Mouse (Mus musculus) hindbrain, embryonic 12.5 days (tissue): Measurements from ENCODE around the gene Nmt1. TPM values are rescaled to one million over a fixed set of nuclear protein-coding genes. Genes with fewer than 3 reads are reported as not detected.

Source experiments
- ATAC-seq: fragments of 200-750 bp; cut with Nextera tagmentation; 2 replicates; pipeline ENCODE4 v1.8.0; 2017; ENCODE audit warnings: moderate TSS enrichment; ENCODE audit not compliant: low FRiP score
- H3K27ac ChIP-seq: fragments of 300-500 bp; sonication (generic); 2 replicates; pipeline ENCODE4 v1.5.1; 2016; ENCODE audit warnings: mild to moderate bottlenecking
- H3K27me3 ChIP-seq: fragments of 300-500 bp; sonication (generic); 2 replicates; pipeline ENCODE4 v1.6.1; 2016; ENCODE audit warnings: mild to moderate bottlenecking
- H3K36me3 ChIP-seq: fragments of 300-500 bp; sonication (generic); 2 replicates; pipeline ENCODE4 v1.6.1; 2016; ENCODE audit warnings: mild to moderate bottlenecking
- H3K4me1 ChIP-seq: fragments of 300-500 bp; sonication (generic); 2 replicates; pipeline ENCODE4 v1.6.1; 2016
- H3K4me2 ChIP-seq: fragments of 300-500 bp; sonication (generic); replicated peaks from 2 replicates; pipeline ENCODE4 v1.6.1; 2016; ENCODE audit warnings: mild to moderate bottlenecking
- H3K4me3 ChIP-seq: fragments of 300-500 bp; sonication (generic); 2 replicates; pipeline ENCODE4 v1.5.1; 2016; ENCODE audit warnings: mild to moderate bottlenecking
- H3K9ac ChIP-seq: fragments of 300-500 bp; sonication (generic); 2 replicates; pipeline ENCODE4 v1.6.1; 2016; ENCODE audit warnings: mild to moderate bottlenecking, moderate library complexity
- H3K9me3 ChIP-seq: fragments of 300-500 bp; sonication (generic); replicated peaks from 2 replicates; pipeline ENCODE4 v1.6.1; 2016; ENCODE audit warnings: mild to moderate bottlenecking
- WGBS: fragments of 180-500 bp; shearing (Covaris S2); methylation state at CpG from one replicate; pipeline ENCODE4 v1.1.7; 2016; 5-methylcytosine and 5-hydroxymethylcytosine counted together
- polyA plus RNA-seq: library from polyadenylated mRNA; unstranded; fragments of >200 nt; fragmentation: Nextera tagmentation; extraction: Ambion mirVana; gene quantifications from 2 replicates; pipeline ENCODE4 v1.2.1, GENCODE M21; 2016

Gene Nmt1
- polyA plus RNA-seq, 1 experiment from 2014 or later, result 40.3 TPM

DNA sequence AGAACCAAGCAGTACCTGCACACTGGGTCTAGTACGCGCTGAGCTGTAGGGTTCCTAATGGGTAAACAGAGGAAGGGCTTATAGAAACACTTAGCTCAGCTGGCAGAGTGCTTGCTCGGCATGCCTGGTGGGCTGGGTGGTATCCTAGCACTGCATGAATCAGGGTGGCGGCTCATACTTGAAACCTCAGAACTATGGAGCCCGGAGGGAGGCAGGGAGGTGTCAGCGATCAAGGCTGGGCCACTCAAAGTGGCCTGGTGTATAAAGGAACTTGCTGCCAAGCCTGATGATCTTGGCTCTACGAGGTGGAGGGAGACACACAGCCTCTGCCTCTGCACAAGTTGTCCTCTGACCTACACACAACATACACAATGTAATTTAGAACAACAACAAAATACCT is 19.4 kb upstream of the Nmt1 start:
- H3K27ac ChIP-seq, result no peak overlapping the region
- H3K9me3 ChIP-seq, result no peaks in the 10 kb centered on the region
- peaks cover 23% of the 10 kb centered on the region for H3K36me3 ChIP-seq
- H3K9ac ChIP-seq, result no peak overlapping the region
- H3K4me3 ChIP-seq, result no peak overlapping the region
- no peaks in the 10 kb centered on the region; the same call in 1 of the 2 replicates for H3K4me1 ChIP-seq
- ATAC-seq, result no peak
- H3K27me3 ChIP-seq, result no peaks in the 10 kb centered on the region
- no peak overlapping the region for H3K4me2 ChIP-seq
- WGBS, result 83% methylated on average over 7 of the region's 7 CpGs

DNA sequence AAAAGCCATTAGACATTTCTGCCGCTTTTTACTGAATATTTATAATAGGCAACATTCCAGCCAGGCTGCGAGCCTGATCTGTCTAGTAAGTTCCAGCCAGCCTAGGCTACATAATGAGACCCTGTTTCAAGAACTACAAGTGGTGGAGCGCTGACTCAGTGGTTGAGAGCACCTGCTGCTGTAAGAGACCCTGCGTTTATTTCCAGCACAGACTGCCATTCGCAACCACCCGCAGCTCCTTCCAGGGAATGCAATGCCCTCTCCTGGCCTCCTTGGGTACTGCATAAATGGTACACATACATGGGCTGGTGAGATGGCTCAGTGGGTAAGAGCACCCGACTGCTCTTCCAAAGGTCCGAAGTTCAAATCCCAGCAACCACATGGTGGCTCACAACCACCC is 18.8 kb upstream of the Nmt1 start:
- Histone ChIP-seq H3K4me3 (no peak overlapping the region), H3K9ac (no peak overlapping the region)
- 93% methylated on average over 8 of the region's 8 CpGs for WGBS

DNA sequence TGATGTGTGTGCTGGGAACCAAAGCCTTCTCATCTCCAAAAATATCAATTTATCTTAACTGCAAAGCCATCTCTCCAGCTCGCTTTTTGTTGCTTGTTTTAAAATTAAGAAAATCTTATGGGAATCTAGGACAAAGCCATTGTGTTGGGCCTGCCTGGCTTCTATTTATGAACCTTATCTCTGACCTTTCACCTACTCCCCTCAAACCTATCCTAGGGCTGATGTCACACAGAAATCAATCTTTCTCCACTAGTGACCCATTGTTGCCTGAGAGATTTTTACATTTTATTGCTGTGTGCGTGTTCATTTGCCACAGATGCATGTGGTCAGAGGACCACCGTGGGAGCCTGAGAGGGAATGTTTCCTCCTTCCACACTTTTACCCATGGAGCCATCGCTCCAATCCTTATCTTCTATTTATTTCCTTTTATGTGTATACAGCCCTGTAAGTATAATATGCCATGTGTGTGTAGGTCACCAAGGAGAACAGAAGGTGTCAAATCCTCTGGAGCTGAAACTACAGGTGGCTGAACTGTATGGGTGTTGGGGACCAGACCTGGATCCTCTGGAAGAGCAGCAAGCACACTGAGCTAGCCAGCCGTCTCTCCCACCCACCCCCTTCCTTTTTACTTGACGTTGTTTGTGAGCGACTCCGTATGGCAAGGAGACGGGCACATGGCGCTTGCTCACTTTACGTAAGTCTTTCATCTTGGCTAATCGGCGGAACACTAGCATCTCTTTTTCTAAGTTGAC is 17.4 kb upstream of the Nmt1 start:
- H3K9ac ChIP-seq, result no peak overlapping the region
- H3K4me3 ChIP-seq, result no peak overlapping the region
- H3K36me3 ChIP-seq, result peaks cover 25% of the 10 kb centered on the region; the same call in 1 of the 2 replicates
- H3K9me3 ChIP-seq, result no peaks in the 10 kb centered on the region
- H3K4me1 ChIP-seq, result peaks cover 8% of the 10 kb centered on the region
- no peaks in the 10 kb centered on the region for H3K27me3 ChIP-seq
- no peak for ATAC-seq
- H3K4me2 ChIP-seq, result no peak overlapping the region
- WGBS, result 89% methylated on average over 13 of the region's 13 CpGs
- no peak overlapping the region for H3K27ac ChIP-seq

More for the DNA sequence above, 18.8 kb upstream of the Nmt1 start:
- H3K4me1 ChIP-seq, result no peaks in the 10 kb centered on the region; the same call in 1 of the 2 replicates
- H3K27ac ChIP-seq, result no peak overlapping the region
- peaks cover 25% of the 10 kb centered on the region for H3K36me3 ChIP-seq
- no peak overlapping the region for H3K4me2 ChIP-seq
- H3K9me3 ChIP-seq, result no peaks in the 10 kb centered on the region
- H3K27me3 ChIP-seq, result no peaks in the 10 kb centered on the region
- ATAC-seq, result no peak

- no peaks in the 10 kb centered on the region for H3K9me3 ChIP-seq
- 98% methylated on average over 2 of the region's 2 CpGs for WGBS
- no peak overlapping the region for H3K27ac ChIP-seq
- ATAC-seq, result no peak
- H3K4me1 ChIP-seq, result peaks cover 13% of the 10 kb centered on the region
- peaks cover 25% of the 10 kb centered on the region; the same call in 1 of the 2 replicates for H3K36me3 ChIP-seq
- H3K4me3 ChIP-seq, result no peak overlapping the region
- no peak overlapping the region for H3K9ac ChIP-seq
- H3K4me2 ChIP-seq, result no peak overlapping the region
- no peaks in the 10 kb centered on the region for H3K27me3 ChIP-seq
Observed at GRCm38 (mm10) chr11:103011206-103011497, 16.8 kb upstream of the Nmt1 start.

- WGBS, result 49% methylated on average over 27 of the region's 27 CpGs
- Histone ChIP-seq H3K27ac (peak overlapping the region; percentile 94), H3K27me3 (no peaks in the 10 kb centered on the region), H3K4me1 (peaks cover 14% of the 10 kb centered on the region), H3K4me2 (peak overlapping the region; percentile 73), H3K36me3 (peaks cover 13% of the 10 kb centered on the region; the same call in 1 of the 2 replicates), H3K4me3 (peak overlapping the region; percentile 80), H3K9me3 (no peaks in the 10 kb centered on the region), H3K9ac (peak overlapping the region; percentile 88)
- ATAC-seq, result 0 out of 2 replicates have a peak, but pooled peaks have one; percentile 20
Observed at GRCm38 (mm10) chr11:103015881-103016825, 11.8 kb upstream of the Nmt1 start.

- Histone ChIP-seq H3K9me3 (no peaks in the 10 kb centered on the region), H3K4me1 (peaks cover 14% of the 10 kb centered on the region), H3K4me3 (peak overlapping the region; percentile 80), H3K27me3 (no peaks in the 10 kb centered on the region), H3K9ac (peak overlapping the region; percentile 88), H3K36me3 (peaks cover 13% of the 10 kb centered on the region; the same call in 1 of the 2 replicates), H3K27ac (peak overlapping the region; percentile 94), H3K4me2 (peak overlapping the region; percentile 73)
- peak; percentile 96 for ATAC-seq
- 0% methylated on average over 41 of the region's 41 CpGs for WGBS
Observed at GRCm38 (mm10) chr11:103016930-103017329, 11.1 kb upstream of the Nmt1 start.

DNA sequence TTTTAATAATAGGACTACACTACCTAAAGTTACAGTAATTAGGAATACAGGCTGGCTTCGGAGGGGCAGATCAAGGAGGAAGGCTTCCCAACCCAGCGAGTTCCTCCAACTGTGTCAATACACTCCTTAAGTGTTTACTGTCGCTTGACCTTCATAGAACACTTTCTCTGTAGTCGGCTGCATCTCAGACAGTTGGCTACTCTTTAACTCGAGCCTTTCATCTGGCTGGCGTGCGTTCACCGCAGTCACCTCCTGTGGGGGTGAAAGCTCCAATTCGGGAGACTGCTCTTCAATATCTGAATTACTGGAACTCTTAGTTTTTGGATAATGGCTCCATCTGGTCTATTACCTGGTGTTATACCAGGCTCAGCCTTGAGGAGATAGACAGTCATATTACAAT is 10.3 kb upstream of the Nmt1 start:
- H3K4me2 ChIP-seq, result no peak overlapping the region
- H3K4me1 ChIP-seq, result peaks cover 14% of the 10 kb centered on the region
- H3K27ac ChIP-seq, result no peak overlapping the region
- peaks cover 11% of the 10 kb centered on the region; the same call in 1 of the 2 replicates for H3K36me3 ChIP-seq
- 53% methylated on average over 9 of the region's 9 CpGs for WGBS
- H3K4me3 ChIP-seq, result no peak overlapping the region
- no peaks in the 10 kb centered on the region for H3K9me3 ChIP-seq
- H3K27me3 ChIP-seq, result no peaks in the 10 kb centered on the region
- no peak overlapping the region for H3K9ac ChIP-seq
- peak; percentile 9; the same call in 1 of the 2 replicates for ATAC-seq

GRCm38 (mm10) chr11:103018860-103019259 is 9.1 kb upstream of the Nmt1 start:
- no peaks in the 10 kb centered on the region for H3K27me3 ChIP-seq
- no peak overlapping the region for H3K4me2 ChIP-seq
- no peak overlapping the region for H3K4me3 ChIP-seq
- H3K9me3 ChIP-seq, result no peaks in the 10 kb centered on the region
- H3K27ac ChIP-seq, result no peak overlapping the region
- H3K4me1 ChIP-seq, result peaks cover 14% of the 10 kb centered on the region
- WGBS, result 73% methylated on average over 6 of the region's 6 CpGs
- no peaks in the 10 kb centered on the region for H3K36me3 ChIP-seq
- H3K9ac ChIP-seq, result no peak overlapping the region
- ATAC-seq, result no peak

DNA sequence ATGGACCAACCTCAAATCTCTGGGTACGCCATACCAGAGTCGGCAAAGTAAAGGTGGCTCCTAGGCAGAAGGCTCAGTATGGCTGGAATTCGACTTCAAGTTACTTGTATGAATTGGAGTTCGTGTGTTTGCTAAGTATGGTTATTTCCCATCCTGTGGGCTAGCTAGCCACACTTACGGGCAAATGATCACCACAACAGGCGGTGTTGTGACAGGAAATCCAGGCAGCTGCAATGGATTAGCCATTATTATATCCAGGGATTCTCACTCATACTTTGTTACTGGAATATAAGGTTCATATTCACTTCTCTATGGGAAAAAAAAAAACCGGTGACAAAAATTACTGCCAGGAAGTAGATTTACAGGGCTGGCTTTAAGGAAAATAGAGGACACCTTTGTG is 8.7 kb upstream of the Nmt1 start:
- Histone ChIP-seq H3K36me3 (no peaks in the 10 kb centered on the region), H3K27me3 (no peaks in the 10 kb centered on the region), H3K27ac (no peak overlapping the region), H3K4me1 (peaks cover 14% of the 10 kb centered on the region), H3K4me3 (no peak overlapping the region), H3K9me3 (no peaks in the 10 kb centered on the region), H3K4me2 (no peak overlapping the region), H3K9ac (no peak overlapping the region)
- 90% methylated on average over 7 of the region's 7 CpGs for WGBS
- no peak for ATAC-seq

DNA sequence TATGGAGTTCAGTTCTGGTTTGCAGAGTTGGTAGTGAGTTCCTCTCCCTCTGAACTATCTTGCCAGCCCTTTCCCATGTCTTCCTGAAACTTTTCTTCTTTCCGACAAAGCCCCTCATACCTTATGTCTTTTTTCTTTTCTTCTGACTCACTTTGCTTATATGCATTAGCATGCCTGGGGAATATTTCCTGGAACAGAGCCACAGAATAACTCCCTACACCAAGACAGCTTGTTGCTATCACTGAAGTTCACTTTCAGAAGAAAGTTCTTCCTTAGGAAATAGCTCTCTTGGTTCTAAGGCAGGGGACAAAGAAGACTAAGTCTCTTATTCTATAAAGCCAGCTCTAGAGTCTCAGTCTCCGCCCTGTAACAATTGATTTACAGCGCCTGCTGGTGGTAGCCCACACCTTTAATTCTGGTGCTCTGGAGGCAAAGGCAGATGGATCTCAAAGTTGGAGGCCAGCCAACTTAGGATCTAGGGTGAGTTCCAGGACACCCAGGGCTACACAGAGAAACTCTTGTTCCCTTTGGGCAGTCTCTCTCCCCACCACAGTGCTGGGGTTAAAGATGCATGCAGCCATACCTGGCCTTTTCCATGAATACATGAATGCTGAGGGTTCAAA is 7.2 kb upstream of the Nmt1 start:
- ATAC-seq, result no peak
- Histone ChIP-seq H3K9ac (no peak overlapping the region), H3K27ac (no peak overlapping the region), H3K4me1 (peaks cover 4% of the 10 kb centered on the region), H3K4me3 (no peak overlapping the region), H3K36me3 (no peaks in the 10 kb centered on the region), H3K27me3 (no peaks in the 10 kb centered on the region), H3K4me2 (no peak overlapping the region), H3K9me3 (no peaks in the 10 kb centered on the region)
- WGBS, result 73% methylated on average over 3 of the region's 3 CpGs

- H3K9me3 ChIP-seq, result no peaks in the 10 kb centered on the region
- no peaks in the 10 kb centered on the region for H3K27me3 ChIP-seq
- H3K9ac ChIP-seq, result no peak overlapping the region
- H3K4me3 ChIP-seq, result no peak overlapping the region
- no peak overlapping the region for H3K4me2 ChIP-seq
- H3K36me3 ChIP-seq, result no peaks in the 10 kb centered on the region
- H3K27ac ChIP-seq, result no peak overlapping the region
- no peak for ATAC-seq
- peaks cover 11% of the 10 kb centered on the region for H3K4me1 ChIP-seq
- 88% methylated on average over 3 of the region's 3 CpGs for WGBS
Observed at GRCm38 (mm10) chr11:103023974-103024373, 4.0 kb upstream of the Nmt1 start.

GRCm38 (mm10) chr11:103026901-103027300 is 1.1 kb upstream of the Nmt1 start:
- H3K4me3 ChIP-seq, result no peak overlapping the region

More at GRCm38 (mm10) chr11:103026901-103027300, 1.1 kb upstream of the Nmt1 start:
- Histone ChIP-seq H3K4me1 (peaks cover 27% of the 10 kb centered on the region), H3K36me3 (no peaks in the 10 kb centered on the region), H3K27me3 (no peaks in the 10 kb centered on the region), H3K9ac (no peak overlapping the region), H3K9me3 (no peaks in the 10 kb centered on the region), H3K4me2 (peak overlapping the region; percentile 69; the same call in 1 of the 2 replicates), H3K27ac (no peak overlapping the region)
- 94% methylated on average over 3 of the region's 3 CpGs for WGBS
- ATAC-seq, result no peak
